Mouse (Mus musculus): ENCODE measurements around the gene Rpl9-ps1. TPM values are rescaled to one million over a fixed set of nuclear protein-coding genes. Genes with fewer than 3 reads are reported as not detected.

Rpl9-ps1 gene
- polyA plus RNA-seq (2015; fragmentation: Nextera tagmentation; extraction: Ambion mirVana): not detected in 2 replicates

- WGBS: 71% methylated on average over 1 of the region's 1 CpGs
- no peak within 1 kb of the TSS for H3K4me3 ChIP-seq (ENCODE audit: low read length)
- H3K27me3 ChIP-seq (ENCODE audit: control insufficient read depth, insufficient read depth, low read length): no peaks in the 10 kb centered on the region
- no peaks in the 10 kb centered on the region for H3K9me3 ChIP-seq (replicated peaks; ENCODE audit: control insufficient read depth, low read length)
- no peaks in the 10 kb centered on the region for H3K4me1 ChIP-seq (ENCODE audit: control insufficient read depth, insufficient read depth, low read length)
- H3K27ac ChIP-seq (ENCODE audit: low read length): no peak within 1 kb of the TSS
- no peak within 1 kb of the TSS for H3K9ac ChIP-seq (ENCODE audit: low read length)
- ATAC-seq (replicated peaks; ENCODE audit: extremely low read depth, insufficient read depth, low FRiP score): no peak
- H3K4me2 ChIP-seq (ENCODE audit: low read depth, low read length): no peak within 1 kb of the TSS
- H3K36me3 ChIP-seq (ENCODE audit: control insufficient read depth, insufficient read depth): no peaks in the 10 kb centered on the region
Observed at GRCm38 (mm10) chr11:83645521-83645920, at the start of gene Rpl9-ps1. Gene Rpl9-ps1 (minus strand): TSS chr11:83645621.

- Histone ChIP-seq H3K9me3 (replicated peaks; ENCODE audit: control insufficient read depth, low read length) (no peaks in the 10 kb centered on the region), H3K9ac (ENCODE audit: low read length) (no peak overlapping the region), H3K36me3 (ENCODE audit: control insufficient read depth, insufficient read depth) (no peaks in the 10 kb centered on the region), H3K4me3 (ENCODE audit: low read length) (no peak overlapping the region), H3K4me1 (ENCODE audit: control insufficient read depth, insufficient read depth, low read length) (no peaks in the 10 kb centered on the region), H3K4me2 (ENCODE audit: low read depth, low read length) (no peak overlapping the region), H3K27ac (ENCODE audit: low read length) (no peak overlapping the region), H3K27me3 (ENCODE audit: control insufficient read depth, insufficient read depth, low read length) (no peaks in the 10 kb centered on the region)
- ATAC-seq (replicated peaks; ENCODE audit: extremely low read depth, insufficient read depth, low FRiP score): no peak
- WGBS: 33% methylated on average over 1 of the region's 1 CpGs
Observed at GRCm38 (mm10) chr11:83692008-83692407, 46.6 kb upstream of the Rpl9-ps1 start.

GRCm38 (mm10) chr11:83689918-83690317 lies 44.5 kb upstream of the Rpl9-ps1 start:
- no peak overlapping the region for H3K4me3 ChIP-seq (ENCODE audit: low read length)
- no peaks in the 10 kb centered on the region for H3K4me1 ChIP-seq (ENCODE audit: control insufficient read depth, insufficient read depth, low read length)
- no peak overlapping the region for H3K9ac ChIP-seq (ENCODE audit: low read length)
- ATAC-seq (replicated peaks; ENCODE audit: extremely low read depth, insufficient read depth, low FRiP score): no peak
- H3K36me3 ChIP-seq (ENCODE audit: control insufficient read depth, insufficient read depth): no peaks in the 10 kb centered on the region
- H3K4me2 ChIP-seq (ENCODE audit: low read depth, low read length): no peak overlapping the region
- H3K27ac ChIP-seq (ENCODE audit: low read length): no peak overlapping the region
- WGBS: 76% methylated on average over 1 of the region's 1 CpGs
- no peaks in the 10 kb centered on the region for H3K9me3 ChIP-seq (replicated peaks; ENCODE audit: control insufficient read depth, low read length)
- H3K27me3 ChIP-seq (ENCODE audit: control insufficient read depth, insufficient read depth, low read length): no peaks in the 10 kb centered on the region

GRCm38 (mm10) chr11:83675665-83676064 lies 30.2 kb upstream of the Rpl9-ps1 start:
- H3K9me3 ChIP-seq (replicated peaks; ENCODE audit: control insufficient read depth, low read length): no peaks in the 10 kb centered on the region
- H3K4me3 ChIP-seq (ENCODE audit: low read length): no peak overlapping the region
- no peak overlapping the region for H3K9ac ChIP-seq (ENCODE audit: low read length)
- H3K4me1 ChIP-seq (ENCODE audit: control insufficient read depth, insufficient read depth, low read length): no peaks in the 10 kb centered on the region
- no peaks in the 10 kb centered on the region for H3K36me3 ChIP-seq (ENCODE audit: control insufficient read depth, insufficient read depth)
- ATAC-seq (replicated peaks; ENCODE audit: extremely low read depth, insufficient read depth, low FRiP score): no peak
- no peak overlapping the region for H3K4me2 ChIP-seq (ENCODE audit: low read depth, low read length)
- 76% methylated on average over 1 of the region's 1 CpGs for WGBS
- no peak overlapping the region for H3K27ac ChIP-seq (ENCODE audit: low read length)
- 0 out of 2 replicates have a peak, but pooled peaks cover 2% of the 10 kb centered on the region for H3K27me3 ChIP-seq (ENCODE audit: control insufficient read depth, insufficient read depth, low read length)

- 0 out of 2 replicates have a peak, but pooled peaks cover 2% of the 10 kb centered on the region for H3K27me3 ChIP-seq (ENCODE audit: control insufficient read depth, insufficient read depth, low read length)
- H3K9me3 ChIP-seq (replicated peaks; ENCODE audit: control insufficient read depth, low read length): no peaks in the 10 kb centered on the region
- H3K4me3 ChIP-seq (ENCODE audit: low read length): no peak overlapping the region
- H3K4me1 ChIP-seq (ENCODE audit: control insufficient read depth, insufficient read depth, low read length): no peaks in the 10 kb centered on the region
- no peaks in the 10 kb centered on the region for H3K36me3 ChIP-seq (ENCODE audit: control insufficient read depth, insufficient read depth)
- no peak overlapping the region for H3K4me2 ChIP-seq (ENCODE audit: low read depth, low read length)
- no peak overlapping the region for H3K9ac ChIP-seq (ENCODE audit: low read length)
- no peak for ATAC-seq (replicated peaks; ENCODE audit: extremely low read depth, insufficient read depth, low FRiP score)
- no peak overlapping the region for H3K27ac ChIP-seq (ENCODE audit: low read length)
Observed at GRCm38 (mm10) chr11:83671743-83672142, 26.3 kb upstream of the Rpl9-ps1 start.

GRCm38 (mm10) chr11:83663532-83663931 lies 18.1 kb upstream of the Rpl9-ps1 start:
- no peaks in the 10 kb centered on the region for H3K9me3 ChIP-seq (replicated peaks; ENCODE audit: control insufficient read depth, low read length)
- H3K36me3 ChIP-seq (ENCODE audit: control insufficient read depth, insufficient read depth): no peaks in the 10 kb centered on the region
- H3K9ac ChIP-seq (ENCODE audit: low read length): no peak overlapping the region
- WGBS: 68% methylated on average over 5 of the region's 5 CpGs
- no peak overlapping the region for H3K4me3 ChIP-seq (ENCODE audit: low read length)
- H3K4me1 ChIP-seq (ENCODE audit: control insufficient read depth, insufficient read depth, low read length): no peaks in the 10 kb centered on the region
- ATAC-seq (replicated peaks; ENCODE audit: extremely low read depth, insufficient read depth, low FRiP score): no peak
- H3K4me2 ChIP-seq (ENCODE audit: low read depth, low read length): no peak overlapping the region
- H3K27ac ChIP-seq (ENCODE audit: low read length): no peak overlapping the region
- 0 out of 2 replicates have a peak, but pooled peaks cover 2% of the 10 kb centered on the region for H3K27me3 ChIP-seq (ENCODE audit: control insufficient read depth, insufficient read depth, low read length)

GRCm38 (mm10) chr11:83662204-83662603 lies 16.8 kb upstream of the Rpl9-ps1 start, which contains the start of gene Ccl4:
Gene Ccl4 (plus strand): TSS chr11:83662584.
- WGBS: 55% methylated on average over 6 of the region's 6 CpGs
- H3K27ac ChIP-seq (ENCODE audit: low read length): no peak within 1 kb of the TSS
- no peaks in the 10 kb centered on the region for H3K27me3 ChIP-seq (ENCODE audit: control insufficient read depth, insufficient read depth, low read length)
- no peaks in the 10 kb centered on the region for H3K9me3 ChIP-seq (replicated peaks; ENCODE audit: control insufficient read depth, low read length)
- H3K9ac ChIP-seq (ENCODE audit: low read length): no peak within 1 kb of the TSS
- H3K4me3 ChIP-seq (ENCODE audit: low read length): no peak within 1 kb of the TSS
- no peaks in the 10 kb centered on the region for H3K36me3 ChIP-seq (ENCODE audit: control insufficient read depth, insufficient read depth)
- no peaks in the 10 kb centered on the region for H3K4me1 ChIP-seq (ENCODE audit: control insufficient read depth, insufficient read depth, low read length)
- no peak for ATAC-seq (replicated peaks; ENCODE audit: extremely low read depth, insufficient read depth, low FRiP score)
- H3K4me2 ChIP-seq (ENCODE audit: low read depth, low read length): no peak within 1 kb of the TSS

- H3K9me3 ChIP-seq (replicated peaks; ENCODE audit: control insufficient read depth, low read length): no peaks in the 10 kb centered on the region
- no peak overlapping the region for H3K27ac ChIP-seq (ENCODE audit: low read length)
- no peak overlapping the region for H3K9ac ChIP-seq (ENCODE audit: low read length)
- H3K36me3 ChIP-seq (ENCODE audit: control insufficient read depth, insufficient read depth): no peaks in the 10 kb centered on the region
- H3K27me3 ChIP-seq (ENCODE audit: control insufficient read depth, insufficient read depth, low read length): no peaks in the 10 kb centered on the region
- no peak overlapping the region for H3K4me2 ChIP-seq (ENCODE audit: low read depth, low read length)
- WGBS: 73% methylated on average over 6 of the region's 6 CpGs
- H3K4me1 ChIP-seq (ENCODE audit: control insufficient read depth, insufficient read depth, low read length): no peaks in the 10 kb centered on the region
- H3K4me3 ChIP-seq (ENCODE audit: low read length): no peak overlapping the region
- no peak for ATAC-seq (replicated peaks; ENCODE audit: extremely low read depth, insufficient read depth, low FRiP score)
Observed at GRCm38 (mm10) chr11:83658797-83659196, 13.4 kb upstream of the Rpl9-ps1 start.

- no peaks in the 10 kb centered on the region for H3K36me3 ChIP-seq (ENCODE audit: control insufficient read depth, insufficient read depth)
- H3K9ac ChIP-seq (ENCODE audit: low read length): no peak overlapping the region
- no peaks in the 10 kb centered on the region for H3K27me3 ChIP-seq (ENCODE audit: control insufficient read depth, insufficient read depth, low read length)
- H3K4me3 ChIP-seq (ENCODE audit: low read length): no peak overlapping the region
- 77% methylated on average over 3 of the region's 3 CpGs for WGBS
- H3K4me2 ChIP-seq (ENCODE audit: low read depth, low read length): no peak overlapping the region
- H3K4me1 ChIP-seq (ENCODE audit: control insufficient read depth, insufficient read depth, low read length): no peaks in the 10 kb centered on the region
- ATAC-seq (replicated peaks; ENCODE audit: extremely low read depth, insufficient read depth, low FRiP score): no peak
- no peak overlapping the region for H3K27ac ChIP-seq (ENCODE audit: low read length)
- H3K9me3 ChIP-seq (replicated peaks; ENCODE audit: control insufficient read depth, low read length): no peaks in the 10 kb centered on the region
Observed at GRCm38 (mm10) chr11:83657508-83657907, 12.1 kb upstream of the Rpl9-ps1 start.

Data from heart, embryonic 16.5 days (tissue).